Mouse (Mus musculus) CH12.LX (cell line): ENCODE measurements around the gene Cacna1c.

ENCODE experiments used
- BHLHE40 ChIP-seq: IDR thresholded peaks from 2 replicates; pipeline ENCODE4 v1.6.1; 2011; ENCODE audit warnings: mild to moderate bottlenecking, low read depth, low read length, improper control_type of control experiment
- CTCF ChIP-seq, 2 experiments: IDR thresholded peaks in 1 of 2; conservative IDR thresholded peaks in 1 of 2; 2 replicates each; pipeline ENCODE4 v1.5.1; 2011 to 2012; ENCODE audit warnings: low read depth in 2 of 2, low read length in 2 of 2, improper control_type of control experiment in 1 of 2, inconsistent platforms in 1 of 2, mild to moderate bottlenecking in 1 of 2, moderate library complexity in 1 of 2
- EP300 ChIP-seq: IDR thresholded peaks from 2 replicates; pipeline ENCODE4 v1.6.1; 2011; ENCODE audit warnings: low read length, improper control_type of control experiment
- GABPA ChIP-seq: IDR thresholded peaks from 2 replicates; pipeline ENCODE4 v1.6.1; 2012; ENCODE audit warnings: low read depth, low read length, improper control_type of control experiment, inconsistent platforms; ENCODE audit not compliant: insufficient replicate concordance
- HCFC1 ChIP-seq: IDR thresholded peaks from 2 replicates; pipeline ENCODE4 v1.6.1; 2012; ENCODE audit warnings: low read depth, mild to moderate bottlenecking, inconsistent platforms, low read length, improper control_type of control experiment
- MXI1 ChIP-seq: IDR thresholded peaks from 2 replicates; pipeline ENCODE4 v1.6.1; 2011; ENCODE audit warnings: mild to moderate bottlenecking, low read depth, low read length, improper control_type of control experiment
- POLR2A ChIP-seq: IDR thresholded peaks from 2 replicates; pipeline ENCODE4 v1.6.1; 2011; ENCODE audit warnings: low read depth, mild to moderate bottlenecking, improper control_type of control experiment, low read length
- POLR2AphosphoS2 ChIP-seq: IDR thresholded peaks from 2 replicates; pipeline ENCODE4 v1.6.1; 2011; ENCODE audit warnings: low read depth, low read length, improper control_type of control experiment
- RCOR1 ChIP-seq: conservative IDR thresholded peaks from 2 replicates; pipeline ENCODE4 v1.6.1; 2012; ENCODE audit warnings: low read depth, mild to moderate bottlenecking, inconsistent platforms, low read length, improper control_type of control experiment
- USF1 ChIP-seq: IDR thresholded peaks from 2 replicates; pipeline ENCODE4 v1.6.1; 2014; ENCODE audit warnings: low read depth, mild to moderate bottlenecking, inconsistent platforms, low read length, improper control_type of control experiment
- USF2 ChIP-seq: conservative IDR thresholded peaks from 2 replicates; pipeline ENCODE4 v1.6.1; 2011; ENCODE audit warnings: low read depth, low read length, improper control_type of control experiment

DNA sequence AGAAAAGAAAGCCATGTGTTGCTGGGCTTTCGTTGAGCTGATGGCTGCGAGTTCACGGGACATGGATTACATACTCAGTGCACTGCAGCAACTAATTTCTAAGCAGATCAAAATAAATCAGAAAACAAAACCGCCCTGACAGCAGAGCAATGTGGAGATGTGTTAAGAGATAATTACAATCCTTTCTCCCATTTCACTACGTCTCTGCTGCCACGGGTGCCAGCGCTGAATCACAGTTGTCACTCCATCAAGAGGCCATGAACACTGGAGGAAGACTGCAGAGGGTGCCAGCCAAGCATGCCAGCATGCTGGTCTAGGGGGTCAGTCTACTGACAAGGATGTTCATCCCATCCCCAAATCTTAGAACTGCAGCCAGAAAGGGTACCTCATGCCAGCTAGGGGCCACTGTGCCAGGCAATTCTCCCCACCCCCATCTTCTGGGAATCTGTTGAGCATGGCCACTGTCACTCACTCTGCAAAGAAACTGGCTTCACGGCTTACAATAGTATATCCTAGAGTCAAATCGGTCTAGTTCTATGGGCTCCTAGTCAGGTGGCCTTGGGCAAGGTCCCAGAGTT is 263.1 kb downstream of the Cacna1c start:
- TF ChIP-seq POLR2AphosphoS2 (no peak), EP300 (no peak), POLR2A (no peak), BHLHE40 (no peak), CTCF (conservative IDR thresholded peaks at IDR 0.05 in 1 of 2, IDR thresholded peaks at IDR 0.05 in 1 of 2; ENCODE audit: low read depth in 2 of 2, low read length in 2 of 2) (no peak), RCOR1 (no peak), MXI1 (no peak), USF2 (no peak), GABPA (no peak), USF1 (no peak), HCFC1 (no peak)
